Mouse (Mus musculus) MEL (cell line): ENCODE measurements at regions not wholly inside any gene's neighbourhood (a gene's known extent, or its start where the extent isn't known, plus 50 kb on each side); places are given as distances from the start of the nearest gene placed in this dataset.

Experiments
- CTCF ChIP-seq, 3 experiments: IDR thresholded peaks in 2 of 3; conservative IDR thresholded peaks in 1 of 3; 2 replicates each; pipeline ENCODE4 v1.5.1; 2011 to 2012; ENCODE audit warnings: low read length in 3 of 3, low read depth in 2 of 3, mild to moderate bottlenecking in 2 of 3, improper control_type of control experiment in 1 of 3, inconsistent platforms in 1 of 3, mixed read lengths in 1 of 3, moderate library complexity in 1 of 3; ENCODE audit not compliant: control insufficient read depth in 1 of 3, insufficient read depth in 1 of 3, poor library complexity in 1 of 3, severe bottlenecking in 1 of 3
- POLR2A ChIP-seq, 2 experiments: IDR thresholded peaks; 2 replicates each; pipeline ENCODE4 v1.6.1; 2011 to 2012; ENCODE audit warnings: low read length in 2 of 2, mild to moderate bottlenecking in 2 of 2, control low read depth in 1 of 2, improper control_type of control experiment in 1 of 2, low read depth in 1 of 2, moderate library complexity in 1 of 2; ENCODE audit not compliant: control insufficient read depth in 1 of 2, insufficient read depth in 1 of 2, poor library complexity in 1 of 2
- ZC3H11A ChIP-seq: IDR thresholded peaks from 2 replicates; pipeline ENCODE4 v1.6.1; 2012; ENCODE audit warnings: low read depth, mild to moderate bottlenecking, inconsistent platforms, low read length, improper control_type of control experiment

DNA sequence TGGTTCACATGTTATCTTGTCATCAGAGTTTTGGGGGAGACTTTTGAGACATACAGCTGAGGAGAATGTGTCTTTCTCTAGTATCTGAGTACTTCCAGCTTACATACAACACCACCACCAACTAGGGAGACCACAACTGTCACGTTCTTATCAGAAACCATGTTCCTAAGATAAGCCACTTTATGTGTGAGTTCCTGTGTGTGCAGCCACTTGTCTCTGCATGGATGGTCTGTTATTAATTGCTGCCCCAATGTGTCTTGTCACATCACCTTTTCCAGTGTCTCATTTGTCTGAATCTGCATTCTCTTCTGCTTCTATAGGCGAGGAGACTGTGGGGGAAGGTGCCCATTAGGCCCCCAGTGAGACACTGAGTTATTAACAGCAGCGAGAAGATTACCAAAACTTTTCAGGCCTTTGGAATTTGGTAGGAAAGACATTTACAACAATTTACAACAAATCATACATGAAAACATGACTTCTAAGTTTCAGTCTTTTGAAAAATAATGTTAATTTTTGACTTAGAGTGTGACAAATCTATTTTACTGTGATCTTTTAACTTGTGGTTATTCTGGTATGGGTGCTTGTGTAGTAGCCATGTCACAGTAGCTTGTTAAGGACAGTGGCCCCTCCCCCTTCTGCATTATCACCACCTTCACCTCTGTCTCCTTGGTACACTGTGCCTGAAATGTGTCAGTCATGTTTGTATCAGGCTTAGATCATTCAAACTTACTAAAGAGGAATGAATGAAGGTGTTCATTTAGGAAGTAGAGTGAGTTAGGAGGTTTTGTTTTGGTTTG, 79.3 kb upstream of the Tet2 start:
- TF ChIP-seq ZC3H11A: no peak; the same call in 1 of the 2 replicates
- peak in 1 of 2 experiments; percentile 46; a peak in 2 of 4 replicates for TF ChIP-seq POLR2A (IDR thresholded peaks at IDR 0.05; ENCODE audit: control insufficient read depth in 1 of 2, insufficient read depth in 1 of 2, low read depth in 1 of 2, low read length in 2 of 2, poor library complexity in 1 of 2)
- TF ChIP-seq CTCF (IDR thresholded peaks at IDR 0.05 in 2 of 3, conservative IDR thresholded peaks at IDR 0.05 in 1 of 3; ENCODE audit: control insufficient read depth in 1 of 3, insufficient read depth in 1 of 3, low read depth in 2 of 3, low read length in 3 of 3, poor library complexity in 1 of 3, severe bottlenecking in 1 of 3): no peak
